In genomic region chr5:146818906-146819623, GRCm38 (mm10) we compare ENCODE assay signal across 11 mouse cellular contexts. TPM values are rescaled to one million over a fixed set of nuclear protein-coding genes. Genes with fewer than 3 reads are reported as not detected.
DNase-seq lines count a peak whose midpoint lies in the region; ATAC-seq and TF ChIP-seq lines count a peak whose summit lies in the region.
"Had no signal": no experiment of that assay in that cellular context is flagged by ENCODE, and none has a peak within 500 bp of the region (broad histone marks: within the 10 kb centered on the region; RNA-seq: fewer than 3 reads in every experiment).

No protein-coding gene starts in this region.

- H3K4me1 ChIP-seq in kidney, adult 2 months (ENCODE audit: control insufficient read depth, insufficient read depth, low read length): no peaks in the 10 kb centered on the region
- H3K4me1 ChIP-seq in kidney, embryonic 14.5 days (ENCODE audit: control insufficient read depth, insufficient read depth, low read length): no peaks in the 10 kb centered on the region
- H3K4me1 ChIP-seq: heart, embryonic 10.5 days had no signal

- no peak overlapping the region for H3K4me3 ChIP-seq in kidney, adult 2 months (ENCODE audit: insufficient read depth, low read depth, low read length)
- H3K4me3 ChIP-seq in kidney, embryonic 14.5 days (ENCODE audit: low read length): no peak overlapping the region
- H3K4me3 ChIP-seq: heart, embryonic 10.5 days had no signal

- 62% methylated on average over 8 of the region's 8 CpGs for WGBS in kidney, adult 2 months
- 66% methylated on average over 8 of the region's 8 CpGs for WGBS in kidney, embryonic 14.5 days

- H3K27ac ChIP-seq in kidney, adult 2 months (ENCODE audit: insufficient read depth, low read depth, low read length): no peak overlapping the region
- no peak overlapping the region for H3K27ac ChIP-seq in kidney, embryonic 14.5 days (ENCODE audit: low read depth, low read length)
- H3K27ac ChIP-seq: heart, embryonic 10.5 days had no signal

- no peak for TF ChIP-seq CTCF in kidney, adult 2 months (conservative IDR thresholded peaks at IDR 0.05; ENCODE audit: insufficient read depth, insufficient read length, low read depth, low read length)

- H3K9ac ChIP-seq in kidney, embryonic 14.5 days (ENCODE audit: low read depth, low read length): no peak overlapping the region

- TF ChIP-seq POLR2A in kidney, adult 2 months (IDR thresholded peaks at IDR 0.05; ENCODE audit: low read depth, low read length): no peak

- H3K9me3 ChIP-seq in kidney, embryonic 14.5 days (ENCODE audit: control insufficient read depth, low read length): no peaks in the 10 kb centered on the region
- H3K9me3 ChIP-seq: heart, embryonic 10.5 days had no signal

- DNase-seq in kidney, adult 2 months: peak; percentile 69
- DNase-seq in 3T3-L1 (ENCODE audit: low read depth, low spot score): peak; percentile 42
- peak; percentile 70 for DNase-seq in adrenal gland, adult 8-10 months
- DNase-seq in kidney, postnatal 10 days: peak; percentile 18
- DNase-seq in urinary bladder, postnatal 36 days (ENCODE audit: low spot score in 2 of 2): no peak
- no peak for DNase-seq in retina, embryonic 14.5 days (ENCODE audit: low spot score)
- DNase-seq: lung, postnatal 14 days; right cerebral cortex, adult 18-20 months had no signal

- H3K27me3 ChIP-seq in kidney, adult 2 months (replicated peaks; ENCODE audit: control insufficient read depth, insufficient read depth, low read length): no peaks in the 10 kb centered on the region
- no peaks in the 10 kb centered on the region for H3K27me3 ChIP-seq in kidney, embryonic 14.5 days (ENCODE audit: control insufficient read depth, insufficient read depth, low read length)

- H3K4me2 ChIP-seq in kidney, embryonic 14.5 days (replicated peaks; ENCODE audit: low read depth, low read length): no peak overlapping the region

- ATAC-seq in kidney, embryonic 14.5 days (ENCODE audit: low FRiP score, low TSS enrichment): no peak
- ATAC-seq in erythroid progenitor cell, adult 5-6 weeks (replicated peaks; ENCODE audit: low FRiP score, poor library complexity, severe bottlenecking): no peak

- H3K36me3 ChIP-seq in kidney, adult 2 months (ENCODE audit: control insufficient read depth, insufficient read depth, low read length): no peaks in the 10 kb centered on the region
- H3K36me3 ChIP-seq in kidney, embryonic 14.5 days (ENCODE audit: control insufficient read depth, insufficient read depth, low read length): no peaks in the 10 kb centered on the region
- H3K36me3 ChIP-seq: heart, embryonic 10.5 days had no signal

RNA-seq across cellular contexts. Expression of gene Rpl21, which starts 13.6 kb away (rescaled TPM):
- polyA plus RNA-seq in kidney, adult 2 months (2012; rRNA removed): 54.5 and 98.3 TPM in 2 replicates
- polyA plus RNA-seq in kidney, embryonic 14.5 days (2014; fragmentation: Nextera tagmentation; extraction: Ambion mirVana): 689 and 848 TPM in 2 replicates
- total RNA-seq in adrenal gland, adult 8-10 months (2022): 100 to 1,000 TPM; 199 to 341 (median 261) TPM
- total RNA-seq in erythroid progenitor cell, adult 5-6 weeks (2015; ENCODE audit: low replicate concordance): 547 and 879 TPM in 2 replicates
- total RNA-seq in erythroid progenitor cell, adult 5-6 weeks (2017; ENCODE audit: low replicate concordance): 529 and 618 TPM in 2 replicates

RNA-seq across cellular contexts. Expression of gene Usp12, which starts 24.3 kb away (rescaled TPM):
- polyA plus RNA-seq in kidney, adult 2 months (2012; rRNA removed): 15.8 and 18.9 TPM in 2 replicates
- 11.0 and 14.4 TPM in 2 replicates for polyA plus RNA-seq in kidney, embryonic 14.5 days (2014; fragmentation: Nextera tagmentation; extraction: Ambion mirVana)
- total RNA-seq in adrenal gland, adult 8-10 months (2022): 10 to 100 TPM; 24.9 to 38.1 (median 31.0) TPM
- total RNA-seq in erythroid progenitor cell, adult 5-6 weeks (2015; ENCODE audit: low replicate concordance): 8.6 and 15.1 TPM in 2 replicates
- 9.2 and 10.3 TPM in 2 replicates for total RNA-seq in erythroid progenitor cell, adult 5-6 weeks (2017; ENCODE audit: low replicate concordance)

RNA-seq across cellular contexts. Expression of gene Rasl11a, which starts 25.8 kb away (rescaled TPM):
- polyA plus RNA-seq in kidney, adult 2 months (2012; rRNA removed): 17.4 and 20.2 TPM in 2 replicates
- 53.0 and 58.0 TPM in 2 replicates for polyA plus RNA-seq in kidney, embryonic 14.5 days (2014; fragmentation: Nextera tagmentation; extraction: Ambion mirVana)
- total RNA-seq in adrenal gland, adult 8-10 months (2022): 1 to 10 TPM; 5.2 to 9.0 (median 7.7) TPM
- not detected in 2 replicates for total RNA-seq in erythroid progenitor cell, adult 5-6 weeks (2015; ENCODE audit: low replicate concordance)
- not detected in 2 replicates for total RNA-seq in erythroid progenitor cell, adult 5-6 weeks (2017; ENCODE audit: low replicate concordance)

Comparison
In these comparisons a context has a peak if more than half of its experiments do, and no peak if none do; other contexts are left out.
1. DNase-seq: peak in kidney, adult 2 months (single experiment), 3T3-L1 (single experiment), adrenal gland, adult 8-10 months (single experiment) and kidney, postnatal 10 days (single experiment); none in urinary bladder, postnatal 36 days (0 of 2) and retina, embryonic 14.5 days (single experiment).
2. RNA of gene Rasl11a, which starts 25.8 kb away (total RNA-seq): 5.2 to 9.0 TPM in adrenal gland, adult 8-10 months; not detected in erythroid progenitor cell, adult 5-6 weeks; every median in the first group is over 4 times any median in the second.